In genomic region chr2:152197301-152197712, GRCm38 (mm10) we compare ENCODE assay signal across 7 mouse cellular contexts. TPM values are rescaled to one million over a fixed set of nuclear protein-coding genes. Genes with fewer than 3 reads are reported as not detected.
A peak's percentile ranks its signal among the peaks of the same experiment; 100 is the strongest.
DNase-seq lines count a peak whose midpoint lies in the region; ATAC-seq lines count a peak whose summit lies in the region.

No protein-coding gene starts in this region.

- H3K4me1 ChIP-seq in megakaryocyte, embryonic 14.5 days = peaks cover 7% of the 10 kb centered on the region; the same call in 1 of the 2 replicates

- H3K36me3 ChIP-seq in megakaryocyte, embryonic 14.5 days (replicated peaks; ENCODE audit: low read length) = no peaks in the 10 kb centered on the region

- peak; percentile 98 for ATAC-seq in common myeloid progenitor, adult 5-6 weeks (replicated peaks; ENCODE audit: low read depth, poor library complexity, severe bottlenecking)

- peak overlapping the region; percentile 26 for H3K4me3 ChIP-seq in megakaryocyte, embryonic 14.5 days (replicated peaks)

- no peaks in the 10 kb centered on the region for H3K9me3 ChIP-seq in megakaryocyte, embryonic 14.5 days

- H3K27me3 ChIP-seq in megakaryocyte, embryonic 14.5 days (replicated peaks) = peaks cover 30% of the 10 kb centered on the region

- DNase-seq in adrenal gland, adult (ENCODE audit: inconsistent age in 2 of 2, low spot score in 1 of 2) = peak; percentile 65 to 91
- peak; percentile 35 to 36 for DNase-seq in gastrocnemius, adult 8-10 months (ENCODE audit: low spot score in 2 of 2)
- peak; percentile 80 for DNase-seq in induced T-regulatory cell, adult 2 months (ENCODE audit: low read depth)
- DNase-seq in left cerebral cortex, adult 18-20 months (ENCODE audit: low spot score in 2 of 2) = peak; percentile 65 to 66
- peak; percentile 73 to 76 for DNase-seq in right cerebral cortex, adult 2 months (ENCODE audit: low spot score in 2 of 2)

RNA-seq across cellular contexts. Expression of gene Csnk2a1, which starts 29.3 kb away (rescaled TPM):
- total RNA-seq in common myeloid progenitor, adult 5-6 weeks (2017) = 105 and 132 TPM in 2 replicates
- 100 to 1,000 TPM in 2 of 4 experiments, 10 to 100 TPM in 2; 92.9 to 110 (median 100) TPM for total RNA-seq in gastrocnemius, adult 8-10 months (2022)
- 100 to 1,000 TPM in 1 of 2 experiments, 10 to 100 TPM in 1; 96.9 to 100 TPM for total RNA-seq in left cerebral cortex, adult 18-20 months (2021)
- polyA plus RNA-seq in megakaryocyte, embryonic 14.5 days (2012; ENCODE audit: insufficient read depth, low replicate concordance) = 3.4 and 4.4 TPM in 2 replicates

RNA-seq across cellular contexts. Expression of gene Tcf15, which starts 53.9 kb away (rescaled TPM):
- total RNA-seq in common myeloid progenitor, adult 5-6 weeks (2017) = 1.2 TPM in 1 of 2 replicates, not detected in the other
- 10 to 100 TPM in 3 of 4 experiments, 1 to 10 TPM in 1; 7.4 to 14.4 (median 10.5) TPM for total RNA-seq in gastrocnemius, adult 8-10 months (2022)
- total RNA-seq in left cerebral cortex, adult 18-20 months (2021) = 1 to 10 TPM; 1.5 to 1.8 TPM
- polyA plus RNA-seq in megakaryocyte, embryonic 14.5 days (2012; ENCODE audit: insufficient read depth, low replicate concordance) = 1.2 TPM in 1 of 2 replicates, not detected in the other

Comparison
In these comparisons a context has a peak if more than half of its experiments do, and no peak if none do; other contexts are left out.
1. Peak in every context shown above with its lines: DNase-seq, ATAC-seq and H3K4me3 ChIP-seq.